Mouse (Mus musculus) embryo, embryonic 10.5 days (tissue): ENCODE results near the gene Tmem45a.
A peak's percentile ranks its signal among the peaks of the same experiment; 100 is the strongest.
"Not testable (repeated sequence)": the region's sequence is repeated elsewhere in the genome, so short reads cannot be mapped to it uniquely, and the experiment has no call there.

Source experiments
- DNase-seq: peaks from one replicate; pipeline ENCODE4 v3.0.0-alpha.2; 2015; ENCODE audit warnings: low spot score

Tmem45a gene

DNA sequence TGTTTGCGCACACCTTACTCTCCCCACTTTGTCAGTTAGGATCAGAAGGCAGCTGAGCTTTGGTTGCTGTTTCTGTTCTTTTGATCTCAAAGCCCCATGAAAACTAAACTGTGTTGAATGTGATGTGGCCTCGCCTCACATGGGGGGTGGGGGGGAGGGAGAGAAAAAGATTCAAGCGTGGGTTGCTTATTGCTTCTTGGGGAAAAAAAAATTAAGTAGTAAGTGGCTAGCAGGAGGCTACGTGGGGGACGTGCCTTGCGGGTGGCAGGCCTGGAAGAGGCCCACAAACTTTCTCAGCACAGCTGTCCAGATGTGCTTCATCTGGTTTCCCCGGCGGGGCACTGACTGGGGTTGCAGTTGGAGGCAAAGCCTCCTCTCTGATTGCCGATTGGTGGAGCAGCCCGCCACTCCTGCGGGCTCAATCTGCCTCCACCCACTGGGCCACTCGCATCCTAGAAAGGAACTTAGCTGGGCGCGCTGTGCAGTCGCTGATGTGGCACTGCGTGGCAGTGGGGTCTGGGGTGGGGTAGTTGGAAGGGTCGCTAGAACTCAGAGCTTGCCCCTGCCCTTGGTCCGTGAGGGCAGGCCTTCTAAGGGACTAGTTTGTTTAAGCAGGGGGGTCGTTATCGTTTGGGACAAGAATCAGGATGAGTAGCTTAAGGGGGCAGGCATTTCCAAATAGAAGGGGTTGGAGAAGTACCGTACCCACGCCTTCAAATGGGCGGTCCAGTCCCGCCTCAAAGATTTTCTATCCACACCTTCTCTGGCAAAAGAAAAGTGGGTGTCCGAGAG is at the start of gene Tmem45a:
Gene Tmem45a, minus strand, starts transcription at position 343 of the 792 bp plus-strand sequence.
- DNase-seq, result peak; percentile 88

DNA sequence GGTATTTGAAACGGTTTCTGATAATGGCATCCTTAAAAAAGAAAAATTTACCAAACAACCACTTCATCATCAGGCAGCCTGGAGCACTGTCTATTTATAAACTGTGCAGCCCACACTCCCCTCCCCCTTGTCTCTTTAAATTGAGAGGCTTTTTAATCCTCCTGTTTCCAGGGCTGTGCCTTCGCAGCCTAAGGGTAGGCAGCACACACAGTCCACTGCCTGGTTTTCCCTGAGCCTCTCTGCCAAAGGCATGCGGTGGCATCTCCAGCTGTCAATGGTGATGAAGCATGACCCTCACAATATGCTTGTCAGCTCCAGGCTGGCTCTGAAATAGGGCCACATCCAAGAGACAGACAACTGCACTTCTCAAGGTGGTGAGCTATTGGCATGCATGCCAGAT is 42.1 kb upstream of the Tmem45a start, which contains the start of gene Lnp1:
Gene Lnp1, minus strand, starts transcription at position 39 of the 400 bp plus-strand sequence.
- DNase-seq, result no peak

DNA sequence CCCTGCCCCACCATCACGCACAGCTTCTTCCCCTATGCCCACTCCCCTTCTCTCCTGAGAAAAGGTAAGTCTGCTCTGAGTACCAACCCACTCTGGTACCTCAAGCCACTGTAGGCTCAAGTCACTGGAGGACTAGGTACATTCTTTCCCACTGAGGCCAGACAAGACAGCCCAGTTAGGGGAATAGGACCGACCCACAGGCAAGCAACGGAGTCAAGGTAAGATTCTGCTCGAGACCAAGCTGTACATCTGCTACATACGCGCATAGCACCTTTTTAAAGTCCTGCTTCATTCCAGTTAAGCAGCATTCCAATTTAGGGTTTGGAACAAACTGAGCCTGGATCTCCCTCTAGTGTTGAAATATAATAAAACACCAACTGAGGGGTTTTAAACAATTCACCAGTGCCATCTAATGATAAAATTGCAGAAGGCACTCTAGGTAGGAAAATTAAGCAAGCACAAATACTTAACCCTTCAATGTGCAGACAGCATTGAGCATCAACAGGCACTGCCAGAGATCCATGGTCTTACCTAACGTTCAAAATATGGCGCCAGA is 34.2 kb upstream of the Tmem45a start:
- DNase-seq, result peak; percentile 84

DNA sequence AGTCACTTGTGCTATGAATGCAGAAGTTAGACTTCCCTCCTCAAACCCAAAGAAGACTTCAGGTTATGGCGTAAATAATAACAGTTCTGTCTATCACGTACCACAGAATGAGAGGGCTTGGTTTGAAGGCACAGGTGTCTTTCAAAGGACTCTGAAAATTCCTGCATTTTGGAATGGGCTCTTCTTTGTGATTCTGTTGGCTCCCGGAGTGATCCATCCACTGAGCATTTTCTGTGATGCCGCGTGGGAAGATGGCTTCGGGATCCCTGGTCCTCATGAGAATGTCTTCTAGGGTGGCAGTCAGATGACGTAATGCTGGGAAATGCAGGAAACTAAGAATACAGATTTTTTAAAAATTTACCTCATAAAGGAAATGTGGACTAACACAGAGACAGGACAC is 31.3 kb upstream of the Tmem45a start:
- DNase-seq, result no peak

DNA sequence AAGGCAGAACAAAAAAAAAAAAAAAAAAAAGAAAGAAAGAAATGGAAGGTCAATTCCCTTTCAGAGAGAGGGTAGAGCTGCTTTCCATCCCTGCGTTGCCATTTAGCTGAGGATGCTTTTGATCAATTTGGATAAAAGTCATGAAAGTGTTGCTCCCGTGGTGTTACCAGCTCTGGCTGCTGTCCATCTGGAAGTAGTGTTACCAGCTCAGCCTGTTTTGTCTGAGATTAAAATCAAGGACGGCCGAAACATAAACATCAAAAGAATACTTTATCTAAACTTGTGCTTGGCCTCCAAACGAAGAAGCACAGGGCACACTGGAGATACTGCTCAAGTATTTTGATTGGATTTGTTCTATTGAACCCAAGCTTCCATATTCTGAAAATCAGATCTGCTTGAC is 23.0 kb upstream of the Tmem45a start:
- no peak for DNase-seq

DNA sequence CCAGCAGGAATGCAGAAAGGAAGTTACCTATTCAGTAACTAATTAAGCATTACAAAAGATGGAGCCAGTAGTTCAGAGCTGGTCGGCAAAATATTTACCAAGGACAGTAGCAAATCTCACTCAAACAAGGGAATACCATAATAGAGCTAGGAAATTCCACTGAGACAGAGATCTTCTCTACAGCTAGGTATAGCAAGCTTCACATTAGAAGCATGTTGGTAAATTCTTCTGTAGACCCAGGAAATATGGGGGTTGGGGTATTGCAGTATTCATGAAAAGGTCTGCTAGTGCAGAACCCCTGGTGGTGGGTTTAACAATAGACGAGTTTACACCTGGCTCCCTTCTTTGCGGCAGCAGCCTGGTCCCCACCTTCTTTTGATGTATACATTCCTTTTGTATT is 16.2 kb upstream of the Tmem45a start:
- DNase-seq, result not testable (repeated sequence)

DNA sequence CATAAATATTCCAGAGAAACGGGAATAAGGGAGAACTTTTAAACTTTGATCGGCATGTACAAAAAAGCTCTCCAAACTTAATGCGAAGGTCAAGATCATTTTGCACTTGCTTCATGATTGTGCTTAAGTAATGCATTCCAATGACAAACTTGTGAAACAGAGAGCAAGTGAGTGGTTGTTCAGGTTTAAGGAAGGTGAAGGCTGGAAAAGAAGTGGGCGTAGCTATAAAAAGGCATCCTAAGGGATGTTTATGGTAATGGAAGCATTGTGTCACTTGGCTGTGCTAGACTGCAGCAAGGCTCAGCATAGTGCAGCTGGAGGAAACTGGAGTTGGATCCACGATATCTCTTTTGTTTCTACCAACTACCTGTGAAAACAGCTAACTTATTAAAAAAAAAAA is 5.6 kb upstream of the Tmem45a start:
- no peak for DNase-seq

DNA sequence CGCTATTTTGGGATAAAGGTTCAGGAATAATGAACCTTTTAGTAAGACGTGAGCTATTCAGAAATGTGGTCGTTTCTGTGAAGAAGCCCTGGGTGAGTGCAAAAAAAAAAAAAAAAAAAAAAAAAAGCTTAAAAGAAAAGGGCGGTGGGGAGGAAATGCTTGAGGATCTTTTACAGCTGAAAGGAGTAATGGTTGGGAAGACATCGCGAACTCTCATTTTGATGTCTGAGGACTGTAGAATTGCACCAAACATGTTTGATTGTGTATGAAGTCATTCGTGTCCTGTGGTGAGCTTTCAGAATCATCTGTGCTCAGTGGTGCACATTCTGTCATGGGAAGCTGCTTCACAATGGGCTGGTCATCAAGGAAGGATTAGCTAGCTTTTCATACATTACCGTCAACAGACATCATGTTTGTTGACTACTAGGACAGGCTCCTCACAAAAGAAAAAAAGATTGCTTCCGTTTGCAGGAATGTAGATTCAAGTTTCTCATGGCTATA is 700 bp upstream of the Tmem45a start:
- peak; percentile 9 for DNase-seq

DNA sequence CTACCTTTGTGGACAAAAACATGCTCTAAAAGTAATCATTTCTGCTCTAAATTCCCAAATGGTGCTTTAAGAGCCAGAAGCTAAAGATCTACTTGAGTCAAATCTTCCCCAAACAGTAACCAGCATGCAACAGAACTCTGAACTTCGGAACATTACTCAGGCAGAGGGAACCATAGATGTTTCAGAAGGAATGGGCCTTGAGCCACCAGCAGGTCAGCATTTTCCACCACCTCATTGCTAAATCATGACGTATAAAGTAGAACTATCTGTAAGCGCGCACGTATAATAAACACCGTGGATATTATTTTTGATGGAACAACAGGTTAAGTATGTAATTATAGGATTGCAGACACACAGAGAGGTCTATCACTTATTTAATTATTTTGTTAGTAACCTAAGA is 1.2 kb downstream of the Tmem45a start:
- DNase-seq, result no peak

DNA sequence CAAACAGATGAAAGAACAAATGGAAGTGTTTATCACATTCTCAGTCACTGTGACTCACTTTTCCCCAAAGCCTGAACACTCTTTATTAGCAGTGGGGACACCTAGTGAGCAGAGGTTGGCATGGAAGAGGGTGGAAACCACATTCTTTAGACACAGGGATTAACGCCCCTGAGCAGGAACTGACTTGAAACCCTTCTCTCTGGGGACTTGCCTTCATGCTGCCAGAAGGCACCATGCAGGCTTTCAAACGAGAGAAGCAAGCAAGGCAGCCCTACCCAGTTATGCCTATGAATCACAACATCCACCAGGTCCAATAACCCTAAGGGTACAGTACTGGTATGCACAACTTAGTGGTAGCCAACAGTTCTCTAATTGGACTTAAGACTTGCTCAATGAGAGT is 12.6 kb downstream of the Tmem45a start:
- DNase-seq, result no peak

DNA sequence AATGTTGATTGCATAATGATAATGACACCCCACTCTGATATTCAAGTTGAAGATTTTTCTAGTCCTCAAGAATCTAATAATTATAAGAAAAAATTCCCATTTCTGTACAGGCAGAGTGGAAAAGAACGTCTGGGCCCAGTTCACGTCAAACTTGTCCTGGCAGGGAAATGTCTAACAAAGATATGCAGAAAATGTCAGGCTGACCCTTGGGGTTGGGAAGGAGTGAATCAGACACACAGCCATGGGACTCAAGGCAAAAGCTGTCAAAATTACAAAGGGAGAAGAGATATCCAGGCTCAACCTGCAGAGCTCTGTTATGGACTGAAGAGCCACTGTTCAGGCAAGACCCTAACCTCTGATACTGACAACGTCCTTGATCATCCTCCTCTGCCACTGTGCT is 15.5 kb downstream of the Tmem45a start:
- no peak for DNase-seq

DNA sequence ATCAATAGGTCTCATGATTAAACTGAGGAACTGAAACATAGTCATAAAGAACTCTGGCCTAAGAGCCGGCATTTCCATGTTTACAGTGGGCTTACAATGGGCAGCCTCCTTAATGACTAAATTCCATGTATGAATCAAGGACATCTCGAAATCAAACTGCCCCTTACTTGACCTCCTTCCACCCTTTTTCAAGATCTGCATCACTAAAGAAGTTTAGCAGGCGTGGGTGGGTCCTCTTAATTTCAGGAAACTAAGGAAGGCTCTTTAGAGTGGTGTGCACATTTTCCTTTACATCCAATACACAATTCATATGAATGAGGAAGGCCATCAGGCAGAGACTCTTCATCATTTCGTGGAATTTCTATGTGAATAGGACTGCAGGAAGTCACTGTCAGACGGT is 17.6 kb downstream of the Tmem45a start:
- no peak for DNase-seq

DNA sequence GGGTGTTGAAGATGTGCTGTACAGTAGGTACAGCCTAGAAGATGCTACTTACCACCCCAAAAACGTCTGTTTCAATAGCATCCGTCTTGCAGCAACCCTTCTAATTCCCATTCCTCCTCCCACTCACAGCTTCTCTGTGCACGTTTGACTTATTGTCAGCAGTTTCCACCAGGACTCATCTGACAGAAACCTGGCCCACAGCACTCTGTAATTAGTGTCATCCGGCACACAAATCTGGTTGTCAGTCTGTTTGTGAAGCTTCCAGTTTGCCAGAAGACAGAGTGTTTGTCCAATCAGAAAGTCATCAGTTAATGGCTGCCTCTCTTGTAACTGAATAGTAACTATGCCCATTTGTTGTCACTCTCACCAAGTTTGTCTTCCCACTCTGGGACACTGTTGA is 18.4 kb downstream of the Tmem45a start:
- no peak for DNase-seq

DNA sequence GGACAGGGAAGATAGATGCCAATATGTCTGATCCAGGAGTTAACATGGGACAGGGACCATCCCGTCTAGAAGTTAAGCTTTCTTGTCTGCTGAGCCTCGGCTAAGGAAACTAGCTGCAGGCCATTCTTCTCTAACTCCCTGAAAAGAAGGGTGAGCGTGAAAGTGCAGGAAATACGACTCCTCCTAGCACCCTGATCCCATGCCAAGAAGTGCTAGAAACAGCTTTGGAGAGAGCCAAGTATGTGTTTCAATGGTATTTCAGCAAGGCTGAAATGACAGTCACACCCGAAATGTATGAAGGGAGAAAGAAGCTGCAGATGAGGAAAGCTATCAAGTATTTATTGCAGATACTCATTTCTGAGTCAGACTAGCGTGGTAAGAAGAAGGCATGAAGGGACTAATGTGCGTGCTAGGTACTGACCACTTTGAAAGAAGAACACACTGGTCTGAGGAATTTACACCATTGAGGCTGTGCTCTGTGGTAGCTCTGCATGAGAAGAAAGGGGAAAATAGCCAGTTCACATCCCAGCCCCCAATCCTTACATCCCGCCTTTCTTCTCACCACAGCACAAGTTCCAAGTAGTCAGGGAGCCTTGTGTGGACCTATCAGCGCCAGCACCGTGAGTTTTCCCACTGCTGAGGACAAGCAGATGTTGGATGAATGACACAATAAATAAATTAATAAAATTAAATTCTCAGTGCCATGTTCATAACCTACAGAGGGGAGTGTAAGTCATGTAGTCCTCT is 33.0 kb downstream of the Tmem45a start:
- DNase-seq, result no peak

DNA sequence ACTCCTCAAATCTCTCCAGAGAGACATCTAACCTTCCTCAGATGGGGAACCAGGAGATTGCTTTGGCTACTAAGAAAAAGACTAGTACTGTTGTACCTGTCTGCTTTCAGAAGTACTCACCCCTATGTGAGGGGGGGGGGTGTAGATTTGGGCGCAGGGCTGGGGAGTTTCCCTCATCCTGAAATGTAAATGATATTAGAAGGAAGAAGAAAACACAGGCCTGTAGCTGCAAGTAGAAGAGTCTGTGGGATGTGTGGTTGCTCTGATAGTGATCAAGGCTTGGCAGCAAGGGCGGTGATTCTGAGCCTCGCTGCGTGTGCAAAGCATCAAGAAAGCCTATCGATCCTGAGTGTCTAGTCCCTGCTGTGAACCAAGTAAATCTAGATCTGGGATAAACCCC is 43.0 kb downstream of the Tmem45a start:
- no peak for DNase-seq

DNA sequence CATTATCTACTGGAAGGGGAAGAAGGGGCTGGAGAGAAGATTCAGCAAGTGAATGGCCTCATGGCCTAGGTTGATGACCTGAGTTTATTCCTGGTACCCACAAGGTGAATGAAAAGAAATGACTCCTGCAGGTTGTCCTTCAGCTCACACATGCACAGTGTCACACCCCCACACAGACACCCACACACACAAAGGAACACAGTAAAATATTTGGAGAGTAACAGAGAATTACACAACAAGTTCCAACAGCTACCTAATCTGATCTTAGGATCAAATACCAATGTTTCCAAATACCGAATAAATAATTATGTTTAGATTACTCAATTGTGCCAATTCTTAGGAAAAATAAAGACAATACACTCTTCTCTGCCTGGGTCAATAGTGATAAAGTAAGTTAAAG is 52.7 kb downstream of the Tmem45a start:
- DNase-seq, result no peak

DNA sequence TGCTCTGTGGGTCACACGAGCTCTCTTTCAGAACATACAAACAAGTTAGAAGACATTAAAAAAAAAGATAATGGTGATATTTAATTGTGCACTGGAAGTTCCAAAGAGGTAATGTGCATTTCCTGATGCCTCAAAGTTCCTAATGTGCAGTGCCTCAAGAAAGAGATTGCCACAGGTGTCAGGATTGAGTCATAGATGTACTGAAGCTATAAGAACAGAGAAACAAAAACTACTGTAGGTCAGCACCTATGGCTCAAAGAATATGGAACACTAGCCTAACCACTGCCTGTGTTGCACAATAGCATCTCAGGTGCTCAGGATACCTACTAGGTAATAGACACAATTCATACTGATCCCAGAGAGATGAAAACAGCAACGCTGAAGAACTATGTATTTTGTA is 54.0 kb downstream of the Tmem45a start:
- DNase-seq, result no peak

DNA sequence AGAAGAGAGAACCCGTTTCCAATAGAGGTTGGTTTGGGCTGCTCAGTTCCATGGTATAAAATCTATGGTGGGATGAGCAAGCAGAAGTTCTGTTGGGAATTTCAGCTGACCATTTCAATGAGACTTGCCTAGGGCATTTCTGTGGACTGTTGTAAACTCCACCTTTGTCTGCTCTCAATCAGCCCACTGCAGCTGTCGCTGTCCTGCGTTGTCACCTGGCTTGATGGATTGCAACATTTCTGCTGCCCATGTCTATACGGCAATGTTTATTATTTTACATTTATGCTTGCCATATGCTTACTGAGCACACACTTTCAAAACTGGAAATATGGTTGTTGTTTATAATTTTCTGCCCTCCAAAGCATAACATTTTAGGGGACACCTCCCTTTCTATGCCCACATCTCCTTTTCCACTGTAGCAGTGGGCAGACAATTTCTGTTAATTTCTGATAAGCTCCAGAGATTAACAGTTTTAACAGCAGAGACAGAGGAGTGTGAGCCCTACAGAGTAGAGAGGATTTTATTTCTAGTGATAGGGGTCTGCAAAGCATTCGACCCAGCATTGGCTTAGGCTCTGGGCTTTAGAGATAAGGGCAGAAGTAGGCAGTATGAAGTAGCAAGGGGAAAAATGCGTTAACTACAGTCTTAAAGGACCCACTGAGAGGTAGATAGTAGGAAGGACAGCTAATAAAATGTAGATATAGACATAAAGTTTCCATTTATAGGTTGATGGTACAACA is 84.4 kb downstream of the Tmem45a start:
- no peak for DNase-seq

DNA sequence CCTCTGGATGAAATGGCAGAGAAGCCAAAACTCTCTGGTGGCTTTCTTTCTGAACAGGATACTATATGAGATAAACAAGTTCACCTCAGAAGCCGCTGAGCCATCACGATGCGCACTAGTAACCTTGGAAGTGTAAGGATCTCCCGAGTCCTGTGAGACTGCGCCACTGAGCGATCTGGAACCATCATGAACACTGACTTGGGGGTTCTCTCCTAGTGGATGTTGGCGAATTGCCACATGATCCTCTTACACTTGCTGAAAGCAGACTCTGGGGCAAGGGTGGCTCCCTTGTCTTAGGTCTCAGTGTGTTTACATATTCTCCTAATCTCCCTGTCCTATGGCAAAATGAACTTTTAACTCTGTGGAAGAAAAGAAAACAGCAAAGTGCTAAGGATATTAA is 85.0 kb downstream of the Tmem45a start:
- no peak for DNase-seq

DNA sequence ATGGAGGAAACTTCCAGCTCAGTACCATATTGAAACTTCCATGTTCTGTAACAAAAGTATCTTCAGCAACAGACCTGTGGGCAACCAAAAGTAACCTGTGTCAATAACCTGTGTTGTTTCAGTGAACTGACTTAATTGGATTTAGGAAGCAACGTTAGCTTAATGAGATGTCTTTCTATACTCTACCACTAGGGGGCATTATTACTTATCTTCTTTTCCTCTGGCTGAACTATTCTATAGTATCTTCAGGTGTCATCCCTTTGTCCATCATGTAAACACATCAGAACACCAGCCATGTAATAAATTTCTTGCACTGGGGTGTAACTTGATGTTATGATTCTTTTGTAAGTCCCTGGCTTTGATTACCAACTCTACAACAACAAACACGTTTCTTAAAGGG is 85.5 kb downstream of the Tmem45a start:
- DNase-seq, result peak; percentile 61

DNA sequence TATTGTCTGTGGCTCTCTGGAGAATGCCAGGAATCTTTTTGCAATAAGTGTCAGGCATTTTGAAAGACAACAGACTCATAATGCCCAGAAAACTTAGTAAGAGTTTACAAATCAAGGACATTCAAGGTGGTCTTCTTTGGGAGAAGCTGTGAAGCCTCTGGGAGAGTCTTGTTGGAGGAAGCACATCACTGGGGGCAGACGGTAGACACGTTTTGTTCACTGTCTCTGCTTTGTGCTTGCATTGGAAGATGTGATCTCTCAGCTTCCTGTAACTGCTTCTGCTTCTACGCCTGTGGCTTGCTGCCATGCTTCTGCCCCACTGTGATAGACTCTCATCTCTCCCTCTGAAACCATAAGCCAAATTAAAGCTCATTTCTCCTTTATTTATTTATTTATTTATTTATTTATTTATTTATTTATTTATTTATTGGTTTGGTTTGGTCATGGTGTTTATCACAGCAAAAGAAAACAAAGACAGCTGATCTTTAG is 86.4 kb downstream of the Tmem45a start:
- no peak for DNase-seq

DNA sequence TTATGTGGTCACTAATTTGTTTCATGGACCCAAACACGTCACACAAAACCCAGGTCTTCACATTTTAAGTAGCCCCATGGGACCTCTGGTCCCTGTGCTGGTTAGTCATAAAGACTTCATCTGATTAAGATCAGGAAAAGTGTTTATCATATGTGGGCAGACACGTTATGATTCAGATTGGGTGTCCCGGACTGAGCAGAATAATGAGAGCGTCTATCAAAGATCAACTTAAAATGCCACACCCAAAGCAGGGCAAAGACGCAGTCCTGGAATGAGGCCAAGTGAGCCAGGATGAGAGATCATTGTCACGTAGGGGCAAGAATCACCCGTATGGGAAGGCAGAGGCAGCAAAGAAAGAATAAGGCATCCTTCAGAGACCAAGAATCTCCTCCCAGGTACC is 87.1 kb downstream of the Tmem45a start:
- no peak for DNase-seq
